In genomic region chr5:92372605-92373004, GRCm38 (mm10) we compare ENCODE assay signal across 15 mouse cellular contexts. TPM values are rescaled to one million over a fixed set of nuclear protein-coding genes. Genes with fewer than 3 reads are reported as not detected.
"Had no signal": no experiment of that assay in that cellular context is flagged by ENCODE, and none has a peak within 500 bp of the region (broad histone marks: within the 10 kb centered on the region; RNA-seq: fewer than 3 reads in every experiment).

No protein-coding gene starts in this region.

- DNase-seq: lung, adult 18-20 months; lung, embryonic 14.5 days; lung, postnatal 10 days; lung, postnatal 4 days; midbrain, embryonic 14.5 days; retina, postnatal 1 day; right cerebral cortex, postnatal 25 days; right cerebral cortex, postnatal 4 days; spleen, adult 18-20 months; thymus, adult 18-20 months; thymus, postnatal 14 days; thymus, postnatal 36 days had no signal

- ATAC-seq: midbrain, embryonic 16.5 days had no signal

RNA-seq across cellular contexts. Expression of gene Art3, which starts 41.0 kb away (rescaled TPM):
- total RNA-seq: megakaryocyte, adult 5-6 weeks; megakaryocyte-erythroid progenitor cell, adult 5-6 weeks had no signal

RNA-seq across cellular contexts. Expression of gene Cxcl9, which starts 44.7 kb away (rescaled TPM):
- total RNA-seq: megakaryocyte-erythroid progenitor cell, adult 5-6 weeks had no signal
